Mouse (Mus musculus): ENCODE results near the gene Tarbp1.

Gene Tarbp1

GRCm38 (mm10) chr8:126474299-126475187, at the start of gene Tarbp1:
Gene Tarbp1, minus strand, starts transcription at chr8:126475065.
- DNase-seq = peak; percentile 90 to 93

DNA sequence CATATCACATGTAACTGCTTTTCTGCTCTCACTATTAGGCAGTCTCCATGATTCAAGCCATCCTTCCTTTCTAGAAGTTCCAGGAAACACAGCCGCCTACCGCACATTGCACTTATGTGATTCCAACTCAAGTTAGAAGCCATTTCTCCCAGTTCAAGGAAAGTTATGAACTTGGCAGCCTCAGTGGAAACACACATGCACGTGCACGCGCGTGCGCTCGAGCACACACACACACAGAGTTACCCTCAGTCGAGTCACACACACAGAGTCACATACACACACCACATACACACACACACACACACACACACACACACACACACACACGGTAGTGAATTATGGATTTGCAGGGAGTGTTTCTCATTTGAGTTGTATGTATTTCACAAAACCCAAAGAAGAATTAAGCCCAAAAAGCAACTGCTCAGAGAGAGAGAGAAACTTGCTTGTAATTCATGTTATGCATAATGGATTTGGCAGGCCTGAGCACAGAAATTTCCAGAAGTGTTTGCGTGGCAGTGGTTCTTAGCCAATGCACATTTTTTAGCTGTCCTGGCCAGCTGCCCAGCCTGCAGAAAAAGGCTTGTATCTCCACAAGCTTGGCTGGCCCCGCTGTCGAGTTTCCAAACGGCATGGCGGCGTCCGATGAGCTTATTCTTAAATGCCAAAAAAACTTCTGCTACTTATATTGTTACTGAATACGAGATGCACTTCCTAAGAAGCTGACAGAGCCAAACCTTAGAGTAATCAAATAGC, 49.5 kb upstream of the Tarbp1 start:
- DNase-seq = peak; percentile 89 to 92

DNA sequence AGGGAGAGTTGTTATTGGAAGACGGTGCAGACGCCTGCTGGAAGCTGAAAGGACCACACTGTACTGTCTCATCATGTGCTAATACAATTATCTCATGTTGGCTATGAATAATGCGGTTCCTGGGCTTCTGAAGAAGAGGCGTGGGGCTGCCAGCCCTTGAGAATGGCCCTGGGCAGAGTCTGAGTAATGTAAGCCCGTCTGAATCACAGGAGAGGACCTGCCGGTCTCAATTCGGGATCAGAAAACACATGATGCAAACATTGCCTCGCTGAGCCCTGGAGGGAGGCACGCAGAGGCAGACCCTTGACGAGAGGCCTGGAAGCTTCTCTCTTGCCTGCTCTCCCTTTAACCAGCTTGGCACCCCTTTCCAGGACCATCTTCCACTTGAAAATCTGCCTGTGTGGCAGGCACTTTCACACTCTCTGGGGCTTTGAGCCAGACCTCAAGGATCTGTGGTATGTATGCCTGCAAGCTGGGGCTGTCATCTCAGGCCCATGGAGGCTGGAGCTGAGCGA, 48.3 kb upstream of the Tarbp1 start:
- no peak for DNase-seq

DNA sequence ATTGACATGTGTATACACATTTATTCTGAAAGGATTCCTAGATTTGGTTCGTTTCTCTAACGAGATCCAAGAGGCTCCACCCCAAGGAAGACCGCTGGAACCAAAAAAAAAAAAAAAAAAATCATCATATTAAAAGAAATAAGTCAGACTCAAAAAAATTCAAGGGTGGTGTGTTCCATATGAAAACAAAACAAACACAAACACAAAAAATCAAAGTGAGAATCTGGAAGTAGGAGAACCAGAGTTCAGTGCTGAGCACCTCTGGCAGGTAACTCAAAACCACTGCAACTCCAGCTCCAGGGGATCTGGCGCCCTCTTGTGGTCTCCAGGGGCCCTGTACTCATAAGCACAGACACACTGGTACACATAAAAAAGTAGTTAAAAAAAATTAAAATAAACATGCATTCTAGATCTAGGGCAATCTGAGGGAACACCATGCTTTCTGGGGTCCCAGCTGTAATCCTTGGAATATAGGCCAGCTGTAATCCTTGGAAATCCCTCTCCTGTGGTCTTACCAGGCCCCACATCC, 44.6 kb upstream of the Tarbp1 start:
- peak in 1 of 2 experiments; percentile 36 for DNase-seq

- peak; percentile 95 to 97 for DNase-seq
These were observed 42.0 kb upstream of the Tarbp1 start for GRCm38 (mm10) chr8:126516620-126517577.

- no peak for DNase-seq
These were observed 39.4 kb upstream of the Tarbp1 start for GRCm38 (mm10) chr8:126514011-126514964.

GRCm38 (mm10) chr8:126510866-126511265, 36.0 kb upstream of the Tarbp1 start:
- DNase-seq = no peak

- no peak for DNase-seq
These were observed 34.8 kb upstream of the Tarbp1 start for GRCm38 (mm10) chr8:126509635-126510034.

- no peak for DNase-seq
These were observed 34.2 kb upstream of the Tarbp1 start for GRCm38 (mm10) chr8:126508871-126509586.

- DNase-seq = no peak
These were observed 33.4 kb upstream of the Tarbp1 start for GRCm38 (mm10) chr8:126508221-126508620.

GRCm38 (mm10) chr8:126504492-126505182, 29.8 kb upstream of the Tarbp1 start:
- DNase-seq = no peak

- DNase-seq = no peak
These were observed 27.9 kb upstream of the Tarbp1 start for GRCm38 (mm10) chr8:126502722-126503121.

- DNase-seq = no peak
These were observed 24.5 kb upstream of the Tarbp1 start for GRCm38 (mm10) chr8:126499371-126499770.

DNA sequence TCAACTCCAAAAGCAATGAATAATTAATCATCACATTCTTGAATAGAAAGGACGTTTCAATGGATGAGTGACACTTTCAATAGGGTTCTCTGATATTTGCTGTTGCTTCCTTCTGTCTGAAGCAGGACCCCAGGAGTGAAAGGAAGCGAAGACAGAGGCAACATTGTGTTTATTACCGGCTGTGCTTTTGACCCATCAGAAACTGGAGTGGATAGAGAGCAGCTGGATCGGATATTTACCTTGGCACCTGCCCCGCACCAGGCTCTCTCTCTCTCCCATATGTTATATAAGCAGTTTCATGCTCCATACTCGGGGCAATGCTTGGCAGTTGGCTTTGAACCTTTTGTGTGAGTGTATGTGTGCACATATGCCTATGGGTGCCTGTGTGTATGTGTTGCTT, 23.6 kb upstream of the Tarbp1 start:
- DNase-seq = peak in 1 of 2 experiments; percentile 18

DNA sequence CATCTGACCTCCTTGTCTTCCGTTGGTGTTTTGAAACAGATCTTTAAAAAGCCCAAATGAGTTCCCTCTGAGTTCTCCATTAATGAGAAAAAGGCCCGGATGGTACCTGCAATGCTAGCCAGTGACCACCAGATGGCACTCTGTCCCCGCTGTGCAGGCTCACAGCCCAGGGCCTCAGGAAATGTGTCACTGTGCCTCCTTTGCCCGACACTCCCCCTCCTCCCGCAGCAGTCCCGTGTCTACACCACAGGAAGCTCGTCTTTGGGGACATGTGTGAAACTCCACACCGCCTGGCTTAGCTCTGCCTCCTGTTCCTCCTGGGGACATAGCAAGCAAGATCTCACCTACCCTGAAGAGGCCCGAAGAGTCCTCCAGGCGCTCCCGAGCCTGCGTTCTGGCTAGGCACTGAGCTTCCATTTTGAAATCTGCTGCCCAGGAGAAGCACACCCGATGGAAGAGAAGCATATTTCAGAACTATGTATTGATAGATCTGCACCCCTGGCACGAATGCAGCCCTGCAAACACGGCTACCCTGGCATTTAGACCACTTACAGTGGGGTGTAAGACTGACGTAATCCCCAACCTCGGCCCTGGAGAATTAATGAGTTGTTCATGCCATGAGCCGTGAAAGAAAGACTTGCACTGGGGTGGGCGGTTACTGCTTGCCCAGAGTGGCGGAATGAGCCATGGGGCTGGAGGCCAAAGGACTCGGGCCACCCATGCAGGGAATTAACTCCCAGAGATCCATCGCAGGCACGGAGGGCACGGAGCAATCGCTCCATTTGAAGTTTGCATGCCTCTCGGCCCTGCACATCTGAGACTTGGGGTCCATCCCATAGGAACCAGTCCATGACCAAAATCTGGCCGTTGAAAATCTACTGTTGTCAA, 22.9 kb upstream of the Tarbp1 start:
- DNase-seq = peak; percentile 92

DNA sequence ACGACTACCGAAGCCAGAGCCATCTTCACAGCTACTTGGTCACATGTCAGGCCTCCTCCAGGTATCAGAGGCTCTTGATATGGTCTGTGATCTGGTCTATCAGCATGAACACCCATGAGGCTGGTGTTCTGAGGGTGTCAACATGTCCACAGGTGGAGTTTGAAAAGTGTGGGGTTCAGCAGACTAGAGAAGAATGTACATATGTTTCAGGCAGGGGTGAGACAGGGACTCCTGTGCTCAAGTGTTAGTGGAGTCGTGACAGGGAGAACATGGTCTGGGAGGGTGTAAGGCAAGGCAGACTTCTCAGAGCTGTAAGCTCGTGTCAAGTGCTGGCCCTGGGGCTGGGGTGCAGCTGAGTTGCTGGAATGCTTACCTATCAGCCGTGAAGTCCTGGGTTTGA, 22.1 kb upstream of the Tarbp1 start:
- DNase-seq = peak in 1 of 2 experiments; percentile 15

DNA sequence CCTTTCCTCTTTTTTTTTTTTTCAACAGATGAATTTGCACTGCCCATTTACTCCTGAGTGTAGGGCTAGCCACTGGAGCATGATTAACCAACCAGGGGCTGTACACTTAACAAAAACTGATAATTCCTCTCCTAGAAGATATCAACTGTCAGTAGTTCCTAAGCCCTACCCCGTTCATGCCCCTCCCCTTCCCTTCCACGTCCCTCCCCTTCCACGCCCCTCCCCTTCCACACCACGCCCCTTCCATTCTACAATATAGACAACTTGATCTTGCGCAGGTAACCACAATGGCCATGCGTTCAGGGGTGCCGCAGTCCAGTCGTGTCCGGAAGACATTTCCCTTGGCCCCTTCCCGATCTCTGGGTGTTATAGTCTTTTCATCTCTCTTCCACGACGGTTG, 20.6 kb upstream of the Tarbp1 start:
- DNase-seq = no peak
